Mouse (Mus musculus) thymus, adult 18-20 months (tissue): ENCODE data around the gene Ofd1.

ENCODE experiments used
- DNase-seq, 2 experiments: peaks; one replicate each; pipeline ENCODE4 v3.0.0; 2022; ENCODE audit warnings: mixed read lengths in 2 of 2

Gene Ofd1

GRCm38 (mm10) chrX:166440616-166441063 is at the start of gene Ofd1:
TSS of gene Ofd1 (minus strand) at chrX:166440704.
- DNase-seq = peak; percentile 77 to 80

- DNase-seq = peak; percentile 89 to 90
Observed at GRCm38 (mm10) chrX:166479365-166479983, 39.0 kb upstream of the Ofd1 start, which contains the start of gene Rab9. TSS of gene Rab9 (minus strand) at chrX:166479867.

- no peak for DNase-seq
Observed at GRCm38 (mm10) chrX:166478631-166479364, 38.3 kb upstream of the Ofd1 start.

GRCm38 (mm10) chrX:166477393-166477792 is 36.9 kb upstream of the Ofd1 start:
- no peak for DNase-seq

- DNase-seq = no peak
Observed at GRCm38 (mm10) chrX:166472612-166473011, 32.1 kb upstream of the Ofd1 start.

GRCm38 (mm10) chrX:166468321-166468720 is 27.8 kb upstream of the Ofd1 start:
- DNase-seq = no peak

- no peak for DNase-seq
Observed at GRCm38 (mm10) chrX:166455525-166455924, 15.0 kb upstream of the Ofd1 start.

GRCm38 (mm10) chrX:166454331-166454730 is 13.8 kb upstream of the Ofd1 start:
- no peak for DNase-seq

GRCm38 (mm10) chrX:166453532-166453931 is 13.0 kb upstream of the Ofd1 start:
- DNase-seq = no peak

GRCm38 (mm10) chrX:166444552-166444951 is 4.0 kb upstream of the Ofd1 start:
- no peak for DNase-seq

- peak in 1 of 2 experiments; percentile 24 for DNase-seq
Observed at GRCm38 (mm10) chrX:166440036-166440615, 378 bp downstream of the Ofd1 start, which contains the start of gene Trappc2. TSS of gene Trappc2 (plus strand) at chrX:166440574.

- DNase-seq = no peak
Observed at GRCm38 (mm10) chrX:166434812-166435211, 5.7 kb downstream of the Ofd1 start.

GRCm38 (mm10) chrX:166416196-166416595 is 24.3 kb downstream of the Ofd1 start:
- no peak for DNase-seq

GRCm38 (mm10) chrX:166407865-166408264 is 32.6 kb downstream of the Ofd1 start:
- DNase-seq = no peak

GRCm38 (mm10) chrX:166393753-166394152 is 46.8 kb downstream of the Ofd1 start:
- no peak for DNase-seq

GRCm38 (mm10) chrX:166386656-166387055 is 53.8 kb downstream of the Ofd1 start:
- DNase-seq = no peak

GRCm38 (mm10) chrX:166384935-166385334 is 55.6 kb downstream of the Ofd1 start:
- no peak for DNase-seq

GRCm38 (mm10) chrX:166383606-166384005 is 56.9 kb downstream of the Ofd1 start:
- DNase-seq = no peak

- DNase-seq = no peak
Observed at GRCm38 (mm10) chrX:166378652-166379051, 61.9 kb downstream of the Ofd1 start.

- DNase-seq = no peak
Observed at GRCm38 (mm10) chrX:166376681-166377328, 63.7 kb downstream of the Ofd1 start.

GRCm38 (mm10) chrX:166365458-166366213 is 74.9 kb downstream of the Ofd1 start:
- DNase-seq = no peak

GRCm38 (mm10) chrX:166360455-166360854 is 80.0 kb downstream of the Ofd1 start:
- no peak for DNase-seq
